Mouse (Mus musculus): ENCODE measurements around the gene Hhex. TPM values are rescaled to one million over a fixed set of nuclear protein-coding genes. Genes with fewer than 3 reads are reported as not detected.

Hhex gene
- polyA plus RNA-seq (2014; fragmentation: Nextera tagmentation; extraction: Ambion mirVana), result 4.1 and 5.1 TPM in 2 replicates

DNA sequence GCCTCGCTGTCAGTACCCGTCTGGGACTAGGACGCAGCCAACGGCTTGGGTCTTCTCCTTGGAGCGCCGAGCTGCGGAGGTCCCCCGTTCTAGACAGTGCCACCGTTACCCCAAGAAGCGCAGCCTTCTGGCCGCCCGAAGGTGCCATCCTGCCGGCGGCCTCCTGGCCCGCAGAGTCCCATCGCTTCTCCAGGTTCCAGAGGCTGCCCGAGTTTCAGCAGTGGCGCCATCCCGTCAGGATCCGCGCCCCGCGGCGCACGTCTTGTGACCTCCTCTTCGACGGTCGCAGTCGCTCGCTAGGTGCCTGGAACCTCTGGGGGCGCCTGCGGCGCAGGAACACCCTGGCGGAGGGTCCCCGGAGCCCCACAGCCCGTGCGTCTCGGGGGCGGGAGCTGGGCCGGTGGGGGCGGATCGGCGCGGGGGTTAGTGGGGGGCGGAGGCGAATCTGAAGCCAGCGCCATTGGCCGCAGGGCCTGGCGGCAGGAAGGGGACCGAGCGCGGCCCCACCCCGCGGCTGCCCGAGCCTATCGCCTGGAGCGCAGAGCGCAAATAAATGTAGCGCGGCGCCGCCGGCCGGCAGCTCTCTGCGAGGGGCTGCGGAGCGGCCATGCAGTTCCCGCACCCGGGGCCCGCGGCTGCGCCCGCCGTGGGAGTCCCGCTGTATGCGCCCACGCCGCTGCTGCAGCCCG lies at the start of gene Hhex:
Hhex (plus strand) TSS at position 548 of the 689 bp plus-strand sequence.
- no peaks in the 10 kb centered on the region for H3K9me3 ChIP-seq (ENCODE audit: control insufficient read depth, low read length)
- no peaks in the 10 kb centered on the region for H3K36me3 ChIP-seq (replicated peaks; ENCODE audit: control insufficient read depth, insufficient read depth)
- peak within 1 kb of the TSS; percentile 34 for H3K9ac ChIP-seq
- H3K27me3 ChIP-seq (ENCODE audit: control insufficient read depth, insufficient read depth, low read length), result peaks cover 97% of the 10 kb centered on the region
- H3K4me3 ChIP-seq (replicated peaks; ENCODE audit: low read length), result peak within 1 kb of the TSS; percentile 34
- no peaks in the 10 kb centered on the region for H3K4me1 ChIP-seq (replicated peaks; ENCODE audit: control insufficient read depth, insufficient read depth, low read length)
- under 1% methylated on average over 55 of the region's 79 CpGs for WGBS
- H3K4me2 ChIP-seq (replicated peaks), result peak within 1 kb of the TSS; percentile 52
- H3K27ac ChIP-seq, result peak within 1 kb of the TSS; percentile 5; the same call in 1 of the 2 replicates
- ATAC-seq (ENCODE audit: low FRiP score) (peak; percentile 59), DNase-seq (ENCODE audit: low spot score) (no peak)

DNA sequence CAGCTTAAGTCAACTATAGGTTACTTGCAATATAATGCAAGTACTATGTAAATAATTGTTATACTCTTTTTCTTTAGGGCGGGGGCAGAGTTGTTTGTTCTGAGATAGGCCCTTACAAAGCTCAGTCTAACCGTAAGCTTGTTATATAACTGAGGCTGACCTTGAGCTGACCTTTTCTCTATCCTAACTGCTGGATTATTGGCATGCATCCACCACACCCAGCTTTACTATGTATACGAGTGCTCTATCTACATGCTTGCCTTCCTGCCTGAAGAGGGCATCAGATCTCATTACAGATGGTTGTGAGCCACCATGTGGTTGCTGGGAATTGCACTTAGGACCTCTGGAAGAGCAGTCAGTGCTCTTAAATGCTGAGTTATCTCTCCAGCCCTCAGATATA lies 48.5 kb upstream of the Hhex start:
- no peaks in the 10 kb centered on the region for H3K27me3 ChIP-seq (ENCODE audit: control insufficient read depth, insufficient read depth, low read length)
- no peak overlapping the region for H3K4me2 ChIP-seq (replicated peaks)
- H3K9ac ChIP-seq, result no peak overlapping the region
- no peaks in the 10 kb centered on the region; the same call in 1 of the 2 replicates for H3K36me3 ChIP-seq (replicated peaks; ENCODE audit: control insufficient read depth, insufficient read depth)
- H3K4me1 ChIP-seq (replicated peaks; ENCODE audit: control insufficient read depth, insufficient read depth, low read length), result no peaks in the 10 kb centered on the region
- ATAC-seq (ENCODE audit: low FRiP score), result no peak
- 77% methylated on average over 3 of the region's 3 CpGs for whole genome bisulfite sequencing
- no peaks in the 10 kb centered on the region for H3K9me3 ChIP-seq (ENCODE audit: control insufficient read depth, low read length)
- no peak for DNase-seq (ENCODE audit: low spot score)
- H3K27ac ChIP-seq, result no peak overlapping the region
- H3K4me3 ChIP-seq (replicated peaks; ENCODE audit: low read length), result no peak overlapping the region

DNA sequence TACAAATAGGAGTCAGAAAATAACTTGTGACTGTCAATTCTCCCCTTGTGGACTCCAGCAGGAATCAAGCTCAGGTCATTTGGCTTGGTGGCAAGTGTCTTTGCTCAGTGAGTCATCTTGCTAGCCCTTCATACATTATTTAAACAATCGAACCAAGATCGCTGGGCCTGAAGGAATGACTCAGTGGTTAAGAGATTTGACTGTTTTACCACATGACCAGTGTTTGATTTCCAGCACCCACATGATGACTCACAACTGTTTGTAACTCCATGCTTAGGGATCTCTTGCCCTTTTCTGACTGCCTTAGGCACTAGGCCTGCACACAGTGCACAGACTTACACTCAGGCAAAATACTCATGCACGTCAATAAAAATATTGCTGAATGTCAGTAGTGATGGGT lies 42.7 kb upstream of the Hhex start:
- Histone ChIP-seq H3K4me3 (replicated peaks; ENCODE audit: low read length) (no peak overlapping the region), H3K36me3 (replicated peaks; ENCODE audit: control insufficient read depth, insufficient read depth) (no peaks in the 10 kb centered on the region; the same call in 1 of the 2 replicates), H3K9me3 (ENCODE audit: control insufficient read depth, low read length) (no peaks in the 10 kb centered on the region), H3K27ac (no peak overlapping the region), H3K27me3 (ENCODE audit: control insufficient read depth, insufficient read depth, low read length) (no peaks in the 10 kb centered on the region), H3K4me2 (replicated peaks) (no peak overlapping the region), H3K9ac (no peak overlapping the region), H3K4me1 (replicated peaks; ENCODE audit: control insufficient read depth, insufficient read depth, low read length) (no peaks in the 10 kb centered on the region)
- 100% methylated on average over 3 of the region's 3 CpGs for WGBS
- DNase-seq (ENCODE audit: low spot score), result no peak
- no peak for ATAC-seq (ENCODE audit: low FRiP score)

DNA sequence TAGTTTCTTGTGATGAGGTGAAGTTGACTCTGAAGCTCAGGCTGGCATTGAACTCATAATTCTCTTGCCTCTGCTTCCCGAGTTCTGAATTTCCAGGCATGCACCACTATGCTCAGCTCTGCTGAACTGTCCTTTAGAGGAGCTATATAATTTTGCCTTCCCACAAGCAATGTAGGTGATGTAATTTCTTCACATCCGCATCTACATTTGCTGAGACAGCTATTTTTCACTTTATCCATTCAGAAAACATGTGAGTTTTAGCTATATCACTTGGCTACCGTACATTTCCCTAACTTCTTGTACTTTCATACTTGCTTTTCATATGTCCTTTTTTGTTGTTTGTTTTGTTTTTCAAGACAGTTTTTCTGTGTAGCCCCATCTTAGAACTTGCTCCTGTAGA lies 38.3 kb upstream of the Hhex start:
- Histone ChIP-seq H3K4me3 (replicated peaks; ENCODE audit: low read length) (no peak overlapping the region), H3K36me3 (replicated peaks; ENCODE audit: control insufficient read depth, insufficient read depth) (0 out of 2 replicates have a peak, but pooled peaks cover 5% of the 10 kb centered on the region), H3K27ac (no peak overlapping the region), H3K9ac (no peak overlapping the region), H3K4me2 (replicated peaks) (no peak overlapping the region), H3K27me3 (ENCODE audit: control insufficient read depth, insufficient read depth, low read length) (no peaks in the 10 kb centered on the region), H3K4me1 (replicated peaks; ENCODE audit: control insufficient read depth, insufficient read depth, low read length) (no peaks in the 10 kb centered on the region), H3K9me3 (ENCODE audit: control insufficient read depth, low read length) (no peaks in the 10 kb centered on the region)
- no peak for ATAC-seq (ENCODE audit: low FRiP score)
- WGBS, result over 99% methylated on average over 3 of the region's 3 CpGs
- no peak for DNase-seq (ENCODE audit: low spot score)

DNA sequence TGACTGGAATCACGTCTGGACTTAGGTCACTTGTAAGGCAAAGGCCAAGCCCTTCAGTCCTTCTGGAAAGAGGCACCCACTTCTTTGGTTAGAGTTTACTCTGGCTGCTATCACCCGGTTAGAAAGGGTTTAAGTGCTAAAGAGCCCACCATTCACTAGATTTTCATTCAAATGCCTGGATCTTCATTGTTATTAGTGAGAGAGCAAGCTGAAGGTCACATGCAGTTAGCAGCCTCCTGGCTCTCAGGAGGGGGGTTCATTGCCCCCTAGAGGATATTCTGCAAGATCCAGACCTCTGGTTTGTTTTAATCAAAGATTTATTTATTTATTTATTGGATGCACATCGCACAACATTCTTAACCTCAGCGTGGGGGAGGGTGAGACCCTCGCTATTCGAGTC lies 33.7 kb upstream of the Hhex start:
- Histone ChIP-seq H3K9ac (no peak overlapping the region), H3K27me3 (ENCODE audit: control insufficient read depth, insufficient read depth, low read length) (no peaks in the 10 kb centered on the region), H3K4me2 (replicated peaks) (no peak overlapping the region), H3K9me3 (ENCODE audit: control insufficient read depth, low read length) (no peaks in the 10 kb centered on the region), H3K4me3 (replicated peaks; ENCODE audit: low read length) (no peak overlapping the region), H3K4me1 (replicated peaks; ENCODE audit: control insufficient read depth, insufficient read depth, low read length) (no peaks in the 10 kb centered on the region), H3K36me3 (replicated peaks; ENCODE audit: control insufficient read depth, insufficient read depth) (0 out of 2 replicates have a peak, but pooled peaks cover 5% of the 10 kb centered on the region), H3K27ac (no peak overlapping the region)
- no peak for DNase-seq (ENCODE audit: low spot score)
- 78% methylated on average over 6 of the region's 6 CpGs for WGBS
- no peak for ATAC-seq (ENCODE audit: low FRiP score)

DNA sequence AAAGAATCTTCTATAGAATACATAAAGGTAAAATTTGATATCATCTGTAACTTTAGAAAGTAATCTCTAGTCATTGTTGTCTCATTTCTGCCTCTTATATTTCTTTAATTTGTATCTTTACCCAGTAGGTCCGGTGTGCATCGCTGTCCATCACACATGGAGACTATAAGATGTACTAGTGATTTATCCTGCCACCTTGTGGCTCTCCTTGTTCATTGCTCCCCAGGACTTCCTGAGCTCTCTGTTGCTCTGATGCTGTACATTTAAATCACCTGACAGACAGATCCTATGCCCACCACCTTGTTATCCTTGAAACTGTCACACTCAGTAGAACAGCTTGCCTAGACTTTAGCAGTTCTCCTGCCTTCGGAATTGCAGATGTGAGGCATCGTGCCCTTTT lies 16.3 kb upstream of the Hhex start:
- ATAC-seq (ENCODE audit: low FRiP score) (no peak), DNase-seq (ENCODE audit: low spot score) (peak; percentile 65)
- Histone ChIP-seq H3K4me1 (replicated peaks; ENCODE audit: control insufficient read depth, insufficient read depth, low read length) (no peaks in the 10 kb centered on the region), H3K27ac (no peak overlapping the region), H3K4me2 (replicated peaks) (no peak overlapping the region), H3K9me3 (ENCODE audit: control insufficient read depth, low read length) (no peaks in the 10 kb centered on the region), H3K9ac (no peak overlapping the region), H3K36me3 (replicated peaks; ENCODE audit: control insufficient read depth, insufficient read depth) (0 out of 2 replicates have a peak, but pooled peaks cover 4% of the 10 kb centered on the region), H3K27me3 (ENCODE audit: control insufficient read depth, insufficient read depth, low read length) (no peaks in the 10 kb centered on the region), H3K4me3 (replicated peaks; ENCODE audit: low read length) (no peak overlapping the region)
- 85% methylated on average over 4 of the region's 4 CpGs for WGBS

DNA sequence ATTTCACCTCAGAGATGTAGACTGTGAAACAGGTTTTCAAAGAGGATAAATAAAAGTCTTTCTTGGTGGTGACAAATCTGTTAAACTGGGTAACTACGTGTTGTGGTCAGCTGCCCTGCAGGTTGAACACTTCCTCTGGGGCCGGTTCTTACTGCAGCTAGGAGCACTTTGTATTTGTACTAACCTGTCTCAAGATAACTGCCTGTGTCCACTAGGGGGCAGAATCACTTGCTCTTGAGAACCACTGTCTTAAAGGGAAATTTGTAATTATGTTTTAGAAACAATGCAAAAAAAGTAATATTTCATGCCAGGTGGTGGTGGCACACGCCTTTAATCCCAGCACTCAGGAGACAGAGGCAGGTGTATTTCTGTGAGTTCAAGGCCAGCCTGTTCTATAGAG lies 15.0 kb upstream of the Hhex start:
- Histone ChIP-seq H3K4me1 (replicated peaks; ENCODE audit: control insufficient read depth, insufficient read depth, low read length) (no peaks in the 10 kb centered on the region), H3K27me3 (ENCODE audit: control insufficient read depth, insufficient read depth, low read length) (no peaks in the 10 kb centered on the region), H3K36me3 (replicated peaks; ENCODE audit: control insufficient read depth, insufficient read depth) (0 out of 2 replicates have a peak, but pooled peaks cover 4% of the 10 kb centered on the region), H3K4me2 (replicated peaks) (no peak overlapping the region), H3K9me3 (ENCODE audit: control insufficient read depth, low read length) (no peaks in the 10 kb centered on the region), H3K27ac (no peak overlapping the region), H3K4me3 (replicated peaks; ENCODE audit: low read length) (no peak overlapping the region), H3K9ac (no peak overlapping the region)
- ATAC-seq (ENCODE audit: low FRiP score), result no peak
- DNase-seq (ENCODE audit: low spot score), result peak; percentile 59
- 43% methylated on average over 3 of the region's 3 CpGs for WGBS

DNA sequence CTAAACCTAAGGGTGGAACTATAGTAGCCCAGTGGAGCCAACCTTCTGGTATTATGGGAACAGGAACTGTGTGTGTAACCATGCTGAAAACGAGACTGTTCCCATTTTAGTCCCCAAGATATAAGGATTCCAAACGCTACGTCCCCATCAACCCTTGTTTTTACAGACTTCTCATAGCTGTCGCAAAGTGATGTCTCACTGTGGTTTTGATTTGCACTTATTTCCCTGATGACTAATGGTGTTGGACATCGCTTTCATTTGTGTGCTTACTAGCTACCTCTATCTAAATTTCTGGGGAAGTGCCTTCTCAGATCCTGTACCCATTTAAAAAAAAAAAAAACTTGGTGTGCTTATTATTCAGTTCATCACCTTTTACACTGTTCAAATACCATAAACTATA lies 6.0 kb upstream of the Hhex start:
- DNase-seq (ENCODE audit: low spot score), result no peak
- H3K27me3 ChIP-seq (ENCODE audit: control insufficient read depth, insufficient read depth, low read length), result peaks cover 39% of the 10 kb centered on the region
- WGBS, result 88% methylated on average over 5 of the region's 5 CpGs
- H3K4me3 ChIP-seq (replicated peaks; ENCODE audit: low read length), result no peak overlapping the region
- H3K4me1 ChIP-seq (replicated peaks; ENCODE audit: control insufficient read depth, insufficient read depth, low read length), result no peaks in the 10 kb centered on the region
- H3K36me3 ChIP-seq (replicated peaks; ENCODE audit: control insufficient read depth, insufficient read depth), result no peaks in the 10 kb centered on the region
- H3K9ac ChIP-seq, result no peak overlapping the region
- H3K27ac ChIP-seq, result no peak overlapping the region
- H3K9me3 ChIP-seq (ENCODE audit: control insufficient read depth, low read length), result no peaks in the 10 kb centered on the region
- no peak for ATAC-seq (ENCODE audit: low FRiP score)
- H3K4me2 ChIP-seq (replicated peaks), result no peak overlapping the region

DNA sequence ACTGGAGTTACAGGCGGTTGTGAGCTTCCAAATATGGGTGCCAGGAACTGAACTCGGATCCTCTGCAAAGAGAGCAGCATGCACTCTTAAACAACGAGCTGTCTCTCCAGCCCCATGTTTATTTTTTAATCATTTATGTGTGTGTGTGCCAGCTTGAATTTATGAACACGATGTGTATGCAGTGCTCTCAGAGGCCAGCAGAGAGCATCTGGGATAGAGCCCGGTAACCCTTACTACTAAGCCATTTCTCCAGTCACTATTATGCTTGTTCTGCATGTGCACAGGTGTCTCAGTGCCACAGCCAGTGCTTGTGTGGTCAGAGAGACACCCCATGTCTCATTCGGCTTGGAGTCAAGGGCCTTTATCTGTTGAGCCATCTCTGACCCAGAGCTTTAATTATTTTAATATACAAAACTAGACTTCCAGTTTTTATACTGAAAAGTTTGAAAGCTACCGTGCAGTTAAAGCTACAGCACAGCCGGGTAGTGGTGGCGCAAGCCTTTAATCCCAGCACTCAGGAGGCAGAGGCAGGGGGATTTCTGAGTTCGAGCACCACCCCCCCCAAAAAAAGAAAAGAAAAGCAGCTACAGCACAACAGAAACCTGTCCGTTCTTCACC lies 3.4 kb upstream of the Hhex start:
- ATAC-seq (ENCODE audit: low FRiP score) (no peak), DNase-seq (ENCODE audit: low spot score) (no peak)
- Histone ChIP-seq H3K36me3 (replicated peaks; ENCODE audit: control insufficient read depth, insufficient read depth) (no peaks in the 10 kb centered on the region), H3K4me2 (replicated peaks) (no peak overlapping the region), H3K27me3 (ENCODE audit: control insufficient read depth, insufficient read depth, low read length) (peaks cover 66% of the 10 kb centered on the region), H3K27ac (no peak overlapping the region), H3K9me3 (ENCODE audit: control insufficient read depth, low read length) (no peaks in the 10 kb centered on the region), H3K4me1 (replicated peaks; ENCODE audit: control insufficient read depth, insufficient read depth, low read length) (no peaks in the 10 kb centered on the region), H3K9ac (no peak overlapping the region), H3K4me3 (replicated peaks; ENCODE audit: low read length) (no peak overlapping the region)
- WGBS, result 90% methylated on average over 11 of the region's 11 CpGs
